Mouse (Mus musculus) midbrain, embryonic 13.5 days (tissue): ENCODE results near the gene Fbrsl1. TPM values are rescaled to one million over a fixed set of nuclear protein-coding genes. Genes with fewer than 3 reads are reported as not detected.

Experiments used
- ATAC-seq: fragments of 200-750 bp; cut with Nextera tagmentation; 2 replicates; pipeline ENCODE4 v1.8.0; 2017; ENCODE audit warnings: mild to moderate bottlenecking, moderate TSS enrichment, moderate library complexity
- H3K27ac ChIP-seq: fragments of 300-500 bp; sonication (generic); 2 replicates; pipeline ENCODE4 v1.5.1; 2015; ENCODE audit warnings: inconsistent platforms, mild to moderate bottlenecking, moderate library complexity
- H3K27me3 ChIP-seq: fragments of 300-500 bp; sonication (generic); 2 replicates; pipeline ENCODE4 v1.6.1; 2015; ENCODE audit warnings: mild to moderate bottlenecking, inconsistent platforms
- H3K36me3 ChIP-seq: fragments of 300-500 bp; sonication (generic); 2 replicates; pipeline ENCODE4 v1.6.1; 2015; ENCODE audit warnings: mild to moderate bottlenecking, inconsistent platforms
- H3K4me1 ChIP-seq: fragments of 300-500 bp; sonication (generic); replicated peaks from 2 replicates; pipeline ENCODE4 v1.6.1; 2015; ENCODE audit warnings: inconsistent platforms
- H3K4me2 ChIP-seq: fragments of 300-500 bp; sonication (generic); replicated peaks from 2 replicates; pipeline ENCODE4 v1.6.1; 2015; ENCODE audit warnings: moderate library complexity, mild to moderate bottlenecking, inconsistent platforms
- H3K4me3 ChIP-seq: fragments of 300-500 bp; sonication (generic); replicated peaks from 2 replicates; pipeline ENCODE4 v1.5.1; 2015; ENCODE audit warnings: mild to moderate bottlenecking, inconsistent platforms
- H3K9ac ChIP-seq: fragments of 300-500 bp; sonication (generic); replicated peaks from 2 replicates; pipeline ENCODE4 v1.6.1; 2015; ENCODE audit warnings: mild to moderate bottlenecking, inconsistent platforms
- H3K9me3 ChIP-seq: fragments of 300-500 bp; sonication (generic); 2 replicates; pipeline ENCODE4 v1.6.1; 2016; ENCODE audit warnings: mild to moderate bottlenecking, inconsistent platforms
- WGBS: fragments of 180-500 bp; shearing (Covaris S2); methylation state at CpG from one replicate; pipeline ENCODE4 v1.1.7; 2015; 5-methylcytosine and 5-hydroxymethylcytosine counted together
- polyA plus RNA-seq: library from polyadenylated mRNA; unstranded; fragments of >200 nt; fragmentation: Nextera tagmentation; extraction: Ambion mirVana; gene quantifications from 2 replicates; pipeline ENCODE4 v1.2.1, GENCODE M21; 2015

Gene Fbrsl1
- polyA plus RNA-seq, 1 experiment from 2014 or later: 20.6 TPM

- H3K4me3 ChIP-seq: no peak overlapping the region
- no peak for ATAC-seq
- no peak overlapping the region for H3K4me2 ChIP-seq
- no peak overlapping the region for H3K27ac ChIP-seq
- WGBS: 90% methylated on average over 6 of the region's 6 CpGs
- no peaks in the 10 kb centered on the region for H3K9me3 ChIP-seq
- H3K4me1 ChIP-seq: peaks cover 27% of the 10 kb centered on the region
- H3K27me3 ChIP-seq: no peaks in the 10 kb centered on the region; the same call in 1 of the 2 replicates
- H3K9ac ChIP-seq: no peak overlapping the region
- no peaks in the 10 kb centered on the region for H3K36me3 ChIP-seq
Observed at GRCm38 (mm10) chr5:110421393-110421792, 26.9 kb downstream of the Fbrsl1 start.

- H3K4me1 ChIP-seq: peaks cover 31% of the 10 kb centered on the region
- no peak overlapping the region for H3K27ac ChIP-seq
- no peaks in the 10 kb centered on the region for H3K9me3 ChIP-seq
- no peak overlapping the region for H3K4me2 ChIP-seq
- no peak for ATAC-seq
- no peak overlapping the region for H3K9ac ChIP-seq
- no peaks in the 10 kb centered on the region for H3K36me3 ChIP-seq
- H3K4me3 ChIP-seq: no peak overlapping the region
- 70% methylated on average over 1 of the region's 1 CpGs for WGBS
- no peaks in the 10 kb centered on the region; the same call in 1 of the 2 replicates for H3K27me3 ChIP-seq
Observed at GRCm38 (mm10) chr5:110420950-110421349, 27.4 kb downstream of the Fbrsl1 start.

- peaks cover 39% of the 10 kb centered on the region for H3K4me1 ChIP-seq
- WGBS: 88% methylated on average over 4 of the region's 4 CpGs
- H3K27me3 ChIP-seq: no peaks in the 10 kb centered on the region; the same call in 1 of the 2 replicates
- H3K4me2 ChIP-seq: no peak overlapping the region
- H3K9me3 ChIP-seq: no peaks in the 10 kb centered on the region
- H3K27ac ChIP-seq: no peak overlapping the region
- no peak overlapping the region for H3K4me3 ChIP-seq
- no peaks in the 10 kb centered on the region for H3K36me3 ChIP-seq
- no peak overlapping the region for H3K9ac ChIP-seq
- ATAC-seq: no peak
Observed at GRCm38 (mm10) chr5:110420201-110420600, 28.1 kb downstream of the Fbrsl1 start.

- Histone ChIP-seq H3K9ac (no peak overlapping the region), H3K4me2 (no peak overlapping the region), H3K4me3 (no peak overlapping the region), H3K27ac (no peak overlapping the region), H3K9me3 (no peaks in the 10 kb centered on the region), H3K4me1 (peaks cover 47% of the 10 kb centered on the region), H3K36me3 (no peaks in the 10 kb centered on the region), H3K27me3 (no peaks in the 10 kb centered on the region; the same call in 1 of the 2 replicates)
- WGBS: 96% methylated on average over 1 of the region's 1 CpGs
- ATAC-seq: no peak
Observed at GRCm38 (mm10) chr5:110418523-110418911, 29.8 kb downstream of the Fbrsl1 start.

GRCm38 (mm10) chr5:110417756-110418522 lies 30.4 kb downstream of the Fbrsl1 start:
- no peak overlapping the region for H3K4me3 ChIP-seq
- H3K4me2 ChIP-seq: no peak overlapping the region
- 49% methylated on average over 14 of the region's 14 CpGs for WGBS
- no peaks in the 10 kb centered on the region for H3K36me3 ChIP-seq
- H3K27me3 ChIP-seq: no peaks in the 10 kb centered on the region; the same call in 1 of the 2 replicates
- H3K27ac ChIP-seq: peak overlapping the region; percentile 91
- no peaks in the 10 kb centered on the region for H3K9me3 ChIP-seq
- no peak overlapping the region for H3K9ac ChIP-seq
- peaks cover 53% of the 10 kb centered on the region for H3K4me1 ChIP-seq
- ATAC-seq: no peak

GRCm38 (mm10) chr5:110416825-110417401 lies 31.4 kb downstream of the Fbrsl1 start:
- Histone ChIP-seq H3K4me3 (no peak overlapping the region), H3K27me3 (no peaks in the 10 kb centered on the region; the same call in 1 of the 2 replicates), H3K36me3 (no peaks in the 10 kb centered on the region), H3K4me2 (peak overlapping the region; percentile 31), H3K4me1 (peaks cover 53% of the 10 kb centered on the region), H3K9me3 (no peaks in the 10 kb centered on the region), H3K9ac (no peak overlapping the region), H3K27ac (peak overlapping the region; percentile 91)
- WGBS: 5% methylated on average over 7 of the region's 7 CpGs
- ATAC-seq: peak; percentile 90

- H3K9ac ChIP-seq: 0 out of 2 replicates have a peak overlapping the region, but pooled peaks have one; percentile 12
Observed at GRCm38 (mm10) chr5:110415806-110416700, 32.2 kb downstream of the Fbrsl1 start.

GRCm38 (mm10) chr5:110415022-110415421 lies 33.3 kb downstream of the Fbrsl1 start:
- Histone ChIP-seq H3K9me3 (no peaks in the 10 kb centered on the region), H3K4me2 (no peak overlapping the region), H3K27ac (peak overlapping the region; percentile 91; the same call in 1 of the 2 replicates), H3K4me3 (no peak overlapping the region), H3K27me3 (no peaks in the 10 kb centered on the region; the same call in 1 of the 2 replicates), H3K4me1 (peaks cover 59% of the 10 kb centered on the region), H3K36me3 (0 out of 2 replicates have a peak, but pooled peaks cover 4% of the 10 kb centered on the region), H3K9ac (no peak overlapping the region)
- 76% methylated on average over 5 of the region's 5 CpGs for WGBS
- no peak for ATAC-seq

More at GRCm38 (mm10) chr5:110415806-110416700, 32.2 kb downstream of the Fbrsl1 start:
- ATAC-seq: peak; percentile 40
- no peaks in the 10 kb centered on the region for H3K9me3 ChIP-seq
- peak overlapping the region; percentile 31 for H3K4me2 ChIP-seq
- H3K27ac ChIP-seq: peak overlapping the region; percentile 91
- no peak overlapping the region for H3K4me3 ChIP-seq
- H3K36me3 ChIP-seq: 0 out of 2 replicates have a peak, but pooled peaks cover 4% of the 10 kb centered on the region
- peaks cover 53% of the 10 kb centered on the region for H3K4me1 ChIP-seq
- WGBS: 27% methylated on average over 13 of the region's 13 CpGs
- H3K27me3 ChIP-seq: no peaks in the 10 kb centered on the region; the same call in 1 of the 2 replicates

- Histone ChIP-seq H3K27ac (no peak overlapping the region), H3K9ac (no peak overlapping the region), H3K4me2 (no peak overlapping the region), H3K36me3 (0 out of 2 replicates have a peak, but pooled peaks cover 4% of the 10 kb centered on the region), H3K4me3 (no peak overlapping the region), H3K9me3 (no peaks in the 10 kb centered on the region), H3K4me1 (peaks cover 48% of the 10 kb centered on the region), H3K27me3 (no peaks in the 10 kb centered on the region; the same call in 1 of the 2 replicates)
- WGBS: 88% methylated on average over 14 of the region's 14 CpGs
- no peak for ATAC-seq
Observed at GRCm38 (mm10) chr5:110413018-110413417, 35.3 kb downstream of the Fbrsl1 start.

- 72% methylated on average over 5 of the region's 5 CpGs for WGBS
- Histone ChIP-seq H3K36me3 (0 out of 2 replicates have a peak, but pooled peaks cover 4% of the 10 kb centered on the region), H3K27me3 (no peaks in the 10 kb centered on the region), H3K9ac (no peak overlapping the region), H3K4me2 (no peak overlapping the region), H3K27ac (no peak overlapping the region), H3K4me3 (no peak overlapping the region), H3K4me1 (peaks cover 40% of the 10 kb centered on the region), H3K9me3 (no peaks in the 10 kb centered on the region)
- no peak for ATAC-seq
Observed at GRCm38 (mm10) chr5:110410386-110410785, 37.9 kb downstream of the Fbrsl1 start.

- Histone ChIP-seq H3K4me3 (no peak overlapping the region), H3K36me3 (0 out of 2 replicates have a peak, but pooled peaks cover 4% of the 10 kb centered on the region), H3K27me3 (no peaks in the 10 kb centered on the region), H3K9me3 (no peaks in the 10 kb centered on the region), H3K27ac (no peak overlapping the region), H3K4me2 (no peak overlapping the region), H3K9ac (no peak overlapping the region), H3K4me1 (peaks cover 36% of the 10 kb centered on the region)
- no peak for ATAC-seq
- 91% methylated on average over 2 of the region's 2 CpGs for WGBS
Observed at GRCm38 (mm10) chr5:110408967-110409366, 39.3 kb downstream of the Fbrsl1 start.
